Mouse (Mus musculus): ENCODE data around the gene Arid5b.

The Arid5b gene

DNA sequence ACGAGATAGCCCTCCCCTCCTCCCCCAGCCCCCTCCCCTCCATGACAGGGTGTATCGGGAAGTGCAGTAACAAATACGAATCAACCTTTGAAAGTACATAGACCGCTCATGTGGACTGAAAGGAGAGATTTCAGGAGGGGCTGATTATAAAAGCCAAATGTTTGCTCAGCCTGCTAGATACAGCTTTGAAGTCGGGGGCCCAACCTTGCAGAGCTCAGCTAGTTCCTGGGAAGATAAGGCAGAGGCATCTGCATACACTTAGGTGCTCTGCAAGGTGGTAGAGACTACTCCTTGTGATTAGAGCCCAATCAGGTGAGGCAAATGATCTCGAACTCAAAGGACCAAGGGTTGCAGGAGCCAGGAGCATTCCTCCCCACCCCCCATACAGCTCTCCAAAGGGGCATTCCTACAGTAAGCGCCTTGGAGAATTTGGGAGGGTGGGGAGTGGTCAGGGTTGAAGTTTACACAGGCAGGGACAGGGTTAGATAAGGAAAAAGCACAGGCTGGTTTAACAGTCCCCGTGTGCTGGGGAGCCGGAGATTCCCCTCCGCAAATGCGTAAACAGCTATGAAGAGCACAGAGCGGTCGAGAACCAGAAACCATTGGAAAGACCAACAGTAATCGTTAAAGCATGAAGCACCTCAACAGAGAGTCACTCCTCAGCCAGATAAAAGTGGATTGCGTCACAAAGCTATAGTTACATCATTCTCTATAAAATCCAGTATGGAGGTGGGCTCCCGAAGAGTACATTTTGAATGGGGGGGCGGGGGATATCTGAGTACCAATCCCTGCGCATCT lies 47.0 kb downstream of the Arid5b start:
- DNase-seq, result no peak

DNA sequence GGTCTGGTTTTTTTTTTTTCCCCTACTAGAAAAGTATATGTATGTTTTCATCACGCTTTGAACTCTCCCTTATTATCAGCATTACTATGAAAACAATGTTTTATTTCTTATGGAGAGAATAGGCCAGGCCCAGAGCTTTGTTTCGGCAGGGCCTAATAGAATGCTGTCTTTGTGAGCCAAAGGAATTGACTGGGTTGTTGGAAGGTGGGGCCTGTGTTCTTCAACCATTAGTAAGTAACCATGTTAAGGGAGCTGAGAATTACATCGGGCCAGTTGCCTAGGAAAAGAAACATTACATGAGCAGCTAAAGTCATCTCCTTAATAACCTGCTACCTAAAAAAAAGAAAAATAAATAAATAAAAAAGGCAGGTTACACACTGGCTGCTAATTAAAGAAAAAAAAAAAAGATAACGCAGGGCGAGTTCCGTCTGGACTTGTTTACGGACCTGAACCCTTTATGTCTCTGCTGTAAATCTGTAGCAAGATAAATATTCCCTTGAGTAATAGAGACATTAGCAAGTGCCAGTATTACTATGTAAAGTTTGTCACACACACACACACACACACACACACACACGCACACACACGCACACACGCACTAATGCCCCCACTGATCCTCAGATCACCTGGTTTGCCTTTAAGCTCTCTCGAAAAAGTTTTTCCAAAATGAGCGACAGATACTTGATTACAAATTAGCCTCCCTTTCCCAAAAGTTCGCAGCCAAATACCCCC lies 47.7 kb downstream of the Arid5b start:
- no peak for DNase-seq

DNA sequence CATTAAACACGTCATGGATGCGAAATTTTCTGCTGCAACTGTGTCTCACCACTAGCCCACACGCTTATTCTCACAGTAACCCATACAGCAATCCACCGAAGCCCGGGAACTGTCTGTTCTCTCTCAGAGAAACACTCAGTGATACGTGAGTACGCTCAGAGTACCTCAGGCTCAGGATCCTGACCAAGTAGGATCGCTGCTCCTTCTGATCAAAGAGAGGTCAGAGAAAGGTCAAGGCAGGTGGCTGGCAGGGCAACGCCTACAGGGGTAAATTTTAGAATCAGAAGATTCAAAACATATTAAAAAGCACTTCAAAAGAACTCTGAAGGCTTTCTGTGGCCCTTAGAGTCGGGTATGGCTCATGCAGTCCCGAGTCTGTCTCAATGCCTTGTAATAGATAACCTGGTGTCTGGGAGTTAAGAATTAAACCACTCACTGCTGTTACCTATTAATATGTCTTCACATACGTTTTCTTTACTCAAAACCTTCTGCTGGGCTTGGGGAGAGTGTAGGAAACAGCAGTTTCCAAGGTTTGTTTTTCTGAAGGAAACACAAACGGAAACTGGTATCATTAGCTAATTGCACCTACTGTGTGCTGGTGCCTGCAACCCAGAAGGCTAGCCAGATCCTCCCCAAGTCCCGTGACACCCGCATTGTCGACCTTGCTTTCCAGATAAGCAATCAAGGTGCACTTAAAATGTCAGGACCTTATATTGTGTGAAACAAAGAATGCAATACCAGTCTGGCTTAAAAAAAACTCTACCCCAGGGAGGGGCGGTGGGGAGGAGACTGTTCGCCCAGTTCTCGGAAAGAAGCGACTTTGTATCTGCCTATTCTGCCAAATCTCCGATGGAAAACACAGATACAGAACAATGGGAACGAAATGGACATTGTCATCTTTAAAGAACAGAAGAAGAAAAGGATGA lies 48.6 kb downstream of the Arid5b start:
- DNase-seq, result no peak

DNA sequence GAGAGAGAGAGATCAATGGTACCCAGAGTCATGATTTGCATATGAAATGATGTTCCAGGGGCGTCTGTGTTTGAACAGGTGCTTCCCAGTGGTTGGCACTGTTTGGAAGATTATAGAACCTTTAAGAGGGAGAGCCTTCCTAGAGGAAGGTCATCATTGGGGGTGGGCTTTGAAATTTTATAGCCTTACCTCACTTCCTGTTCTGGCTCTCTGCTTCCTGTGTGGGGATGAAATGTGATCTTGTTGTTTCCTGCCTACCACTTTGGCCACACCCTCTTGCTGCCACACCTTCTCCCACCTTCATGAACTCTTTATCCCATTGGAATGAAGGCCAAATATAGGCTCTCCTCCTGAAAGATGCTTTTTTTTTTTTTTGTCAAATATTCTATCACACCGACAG lies 55.9 kb downstream of the Arid5b start:
- no peak for DNase-seq

DNA sequence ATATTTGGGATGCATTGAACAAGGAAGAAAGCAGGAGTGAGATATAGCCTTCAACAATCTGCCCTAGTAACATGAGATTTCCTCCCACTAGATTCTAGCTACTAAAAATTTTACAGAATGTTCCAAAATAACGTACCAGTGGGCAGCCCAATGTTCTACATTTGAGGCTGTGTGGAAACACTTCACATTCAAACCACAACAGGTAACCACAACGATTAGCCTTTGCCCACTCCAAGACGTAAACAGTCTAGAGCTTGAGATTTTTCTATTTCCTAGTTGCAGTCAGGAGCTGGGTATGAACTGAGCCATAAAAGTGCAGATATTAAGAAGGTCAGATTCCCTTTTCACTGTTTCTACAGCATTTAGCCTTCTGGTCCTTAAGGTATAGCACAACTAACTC lies 56.5 kb downstream of the Arid5b start:
- no peak for DNase-seq

DNA sequence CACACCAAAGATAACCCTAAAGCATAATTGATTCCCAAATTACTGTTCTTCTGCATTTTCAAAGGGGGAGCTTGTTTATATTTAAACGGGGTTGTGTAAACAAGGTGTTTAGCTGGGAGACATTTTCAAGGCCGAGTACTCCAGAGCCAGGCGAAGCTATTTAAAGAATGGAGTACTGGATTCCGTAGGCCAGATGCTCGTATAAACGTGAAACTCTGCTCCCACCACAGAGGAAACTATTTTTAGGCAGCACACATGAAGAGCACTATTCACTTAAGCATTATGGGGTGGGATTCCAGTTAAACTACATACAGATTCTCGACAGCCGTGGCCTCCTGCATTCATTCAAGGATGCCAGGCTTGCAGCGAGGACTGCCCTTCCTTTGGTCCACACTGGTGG lies 59.2 kb downstream of the Arid5b start:
- DNase-seq, result no peak

DNA sequence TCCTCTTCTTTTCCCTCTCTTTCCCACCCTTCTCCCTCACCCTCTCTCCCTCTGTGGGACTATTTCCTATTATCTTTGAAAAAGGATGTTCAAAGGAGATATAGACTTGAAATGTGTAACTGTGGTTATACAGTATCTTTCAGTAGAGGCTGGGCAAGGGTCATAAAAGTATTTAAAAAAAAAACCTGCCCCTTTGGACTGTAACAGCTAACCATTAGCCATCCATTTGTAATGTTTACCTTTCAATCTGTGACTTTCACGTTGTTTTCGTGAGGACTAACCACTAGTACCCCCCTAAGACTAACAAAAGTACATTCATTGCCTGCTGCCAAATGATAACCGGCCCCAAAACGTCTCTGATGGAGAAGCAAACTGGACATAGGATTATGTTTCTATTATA lies 59.9 kb downstream of the Arid5b start:
- no peak for DNase-seq

DNA sequence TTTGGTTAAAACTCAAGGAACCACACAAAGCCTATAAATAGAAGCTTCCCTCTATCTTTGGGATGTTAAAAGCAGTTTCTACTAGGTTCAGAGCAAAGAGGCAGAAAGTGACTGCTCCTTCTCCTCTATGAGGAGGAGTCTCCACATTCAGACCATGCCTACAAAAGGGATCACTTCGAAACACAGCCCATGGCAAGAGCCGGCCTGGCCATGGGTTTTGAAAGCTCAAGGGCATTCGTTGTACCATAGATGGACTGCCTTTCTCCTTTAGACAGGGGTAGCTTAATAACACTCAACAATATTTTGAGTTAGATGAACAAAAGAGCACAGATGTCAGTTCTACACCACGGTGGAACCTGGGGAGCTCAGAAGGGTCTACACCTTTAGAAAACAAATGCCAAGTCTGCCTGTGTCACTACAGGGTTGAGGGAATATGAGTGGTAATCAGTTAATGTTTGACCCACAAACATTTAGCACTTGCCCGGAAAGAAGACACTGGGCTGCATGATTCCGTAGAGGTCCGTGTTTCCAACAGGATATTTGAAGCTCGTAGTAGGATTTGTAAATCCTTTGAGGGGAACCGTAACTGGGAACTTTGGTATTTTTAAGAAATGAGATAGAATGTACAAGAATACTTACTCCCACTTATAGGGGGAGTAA lies 63.6 kb downstream of the Arid5b start:
- DNase-seq, result no peak

DNA sequence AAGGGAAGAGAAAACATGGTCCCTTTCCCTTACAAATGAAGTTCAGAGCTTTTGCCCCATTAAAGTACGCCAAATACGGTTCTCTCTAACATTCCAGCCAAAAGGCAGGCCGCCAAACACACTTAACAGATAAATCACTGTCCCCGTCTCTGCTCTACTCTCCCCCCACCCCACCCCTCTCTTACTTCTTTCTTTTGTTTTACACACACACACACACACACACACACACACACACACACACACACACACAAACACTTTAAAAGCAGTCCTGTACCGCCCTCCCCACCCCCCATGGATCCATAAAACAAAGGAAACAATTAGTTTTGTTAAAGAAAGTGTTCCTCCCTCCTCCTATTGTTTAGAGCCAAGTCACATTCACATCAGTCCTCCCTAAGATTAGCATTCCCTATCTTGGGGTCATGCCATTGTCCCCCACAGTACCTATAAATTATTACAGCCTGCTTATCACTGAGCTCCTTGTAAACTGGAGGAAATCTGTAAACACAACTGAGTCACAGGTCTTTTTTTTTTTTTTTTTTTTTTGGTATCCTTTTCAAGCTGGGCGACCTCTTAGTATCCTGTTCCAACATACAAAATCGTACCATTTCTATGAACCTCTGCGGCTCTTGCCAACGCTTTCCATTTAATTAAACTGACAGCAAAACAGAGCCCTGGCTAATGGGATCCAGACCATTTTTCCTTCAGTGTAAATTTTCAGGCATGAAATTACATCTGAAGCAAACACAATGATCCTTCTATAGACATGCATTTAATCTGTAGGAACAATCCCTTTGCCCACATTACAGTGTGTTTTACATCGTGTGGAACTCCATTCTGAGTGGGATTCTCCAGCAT lies 66.3 kb downstream of the Arid5b start:
- no peak for DNase-seq

DNA sequence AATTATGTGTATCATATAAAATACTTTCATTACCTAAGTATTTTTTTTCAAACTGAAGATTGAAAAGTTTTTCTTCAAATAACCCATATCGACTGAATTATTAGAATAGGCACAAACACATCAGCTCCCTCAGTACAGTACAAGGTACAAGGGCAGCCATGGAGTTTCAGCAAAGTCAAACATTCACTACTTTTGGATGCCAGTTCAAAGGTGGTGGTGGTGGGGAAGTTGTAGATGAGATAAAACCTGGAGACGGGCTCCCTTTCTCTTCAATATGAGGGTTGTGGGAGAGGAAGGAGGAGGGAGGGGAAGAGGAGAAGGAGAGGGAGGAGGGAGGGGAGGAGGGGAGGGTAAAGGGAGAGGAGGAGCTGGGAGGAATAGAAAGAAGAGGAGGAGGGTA lies 67.0 kb downstream of the Arid5b start:
- no peak for DNase-seq

DNA sequence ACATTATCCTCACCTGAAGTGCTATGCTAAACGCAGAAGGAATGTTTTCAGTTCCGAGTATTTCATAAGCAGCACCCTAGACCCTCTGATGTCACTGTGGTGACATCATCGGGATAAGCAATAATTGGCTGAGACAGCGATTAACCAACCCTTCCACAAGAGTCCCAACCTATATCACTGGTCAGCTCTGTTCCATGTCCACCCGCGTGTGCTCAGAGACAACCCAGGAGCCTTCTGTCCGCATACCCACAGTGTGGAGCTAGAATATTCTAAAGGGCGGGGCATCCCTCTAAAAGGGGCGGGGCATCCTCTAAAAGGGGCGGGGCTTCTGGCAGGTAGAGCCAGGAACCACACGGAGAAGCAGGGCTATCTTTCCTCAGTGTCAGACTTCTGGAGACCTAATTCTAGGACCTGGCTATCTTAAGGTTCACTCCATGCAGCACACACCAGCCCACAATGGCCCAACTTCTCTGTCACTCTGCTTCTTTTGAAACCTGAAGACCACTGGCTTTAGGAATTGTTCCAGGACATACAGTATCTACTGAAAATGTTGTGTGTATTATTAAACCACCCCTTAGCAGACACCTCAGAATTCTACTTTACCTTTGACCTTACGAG lies 68.4 kb downstream of the Arid5b start:
- no peak for DNase-seq

DNA sequence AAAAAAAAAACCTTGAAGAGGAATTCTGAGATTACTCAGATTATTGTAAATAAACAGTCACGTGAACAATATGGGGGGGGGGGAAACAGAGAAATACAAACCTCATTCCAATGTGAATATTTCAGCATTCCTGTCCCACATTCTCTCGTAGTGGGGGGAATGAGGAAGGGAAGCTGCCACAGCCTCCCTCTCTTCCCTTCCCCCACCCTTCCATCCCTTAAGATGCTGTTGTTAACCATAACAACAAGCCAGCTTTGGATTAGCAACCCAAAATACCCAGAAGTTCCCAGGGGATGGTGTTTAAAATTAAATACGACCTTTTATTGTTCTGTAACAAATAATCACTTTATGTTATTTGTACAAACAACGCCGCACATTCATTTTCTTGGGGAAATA lies 69.9 kb downstream of the Arid5b start:
- DNase-seq, result no peak

DNA sequence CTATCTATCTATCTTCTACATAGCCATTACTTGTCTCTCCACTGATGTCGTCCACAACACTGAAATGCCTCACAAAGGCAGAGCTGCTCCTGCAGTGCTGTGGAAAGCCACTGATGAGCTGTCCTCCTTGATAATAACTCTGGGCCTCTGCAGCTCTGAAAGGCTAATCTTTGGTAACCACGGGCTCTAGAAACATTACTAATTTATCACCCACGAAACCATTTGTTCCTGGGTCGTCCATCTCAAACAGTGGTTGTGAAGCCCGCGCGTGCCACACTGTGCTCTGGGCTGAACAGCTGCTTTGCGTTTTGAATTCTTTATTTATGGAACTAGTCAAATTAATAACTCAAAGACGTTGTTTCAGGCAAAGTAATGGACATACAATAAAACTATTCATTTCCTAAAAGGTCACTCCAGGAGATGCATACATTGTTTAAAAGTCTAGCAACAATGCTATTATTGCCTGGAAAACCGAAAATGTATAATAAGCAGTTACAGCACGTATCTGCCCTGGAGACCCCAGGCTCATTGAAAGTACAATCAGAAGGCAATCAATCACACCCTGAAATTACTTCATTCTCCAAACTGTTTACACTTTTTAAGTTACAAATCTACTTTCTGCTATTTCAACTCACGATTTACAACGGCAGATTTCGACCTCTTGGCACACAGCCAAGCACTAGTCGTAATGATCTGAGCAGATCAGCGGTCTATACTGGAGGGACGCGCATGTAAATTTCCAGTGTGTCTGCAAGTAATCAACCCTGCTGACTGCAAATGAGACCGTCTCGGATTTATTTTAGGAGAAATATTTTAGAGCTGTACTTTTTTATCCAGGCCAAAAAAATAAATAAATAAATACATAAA lies 70.5 kb downstream of the Arid5b start:
- DNase-seq, result no peak

DNA sequence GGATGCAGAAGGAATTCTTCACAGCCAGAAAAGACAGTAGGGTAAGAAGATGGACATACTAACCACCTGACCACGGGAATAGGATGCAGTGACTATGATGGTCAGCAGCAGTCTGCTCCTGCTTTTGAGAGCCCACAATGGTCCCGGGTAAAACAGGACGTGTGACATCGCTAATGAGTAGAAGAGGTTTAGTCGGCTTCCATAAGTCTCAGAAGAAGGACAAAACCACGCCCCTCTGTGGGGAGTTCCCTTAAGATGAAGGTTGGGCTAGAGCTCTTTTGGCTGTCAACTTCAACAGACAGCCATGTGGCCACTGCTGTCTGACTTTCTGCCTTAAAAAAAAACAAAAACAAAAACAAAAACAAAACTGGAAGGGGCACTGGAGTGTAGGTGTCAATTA lies 74.1 kb downstream of the Arid5b start:
- no peak for DNase-seq

DNA sequence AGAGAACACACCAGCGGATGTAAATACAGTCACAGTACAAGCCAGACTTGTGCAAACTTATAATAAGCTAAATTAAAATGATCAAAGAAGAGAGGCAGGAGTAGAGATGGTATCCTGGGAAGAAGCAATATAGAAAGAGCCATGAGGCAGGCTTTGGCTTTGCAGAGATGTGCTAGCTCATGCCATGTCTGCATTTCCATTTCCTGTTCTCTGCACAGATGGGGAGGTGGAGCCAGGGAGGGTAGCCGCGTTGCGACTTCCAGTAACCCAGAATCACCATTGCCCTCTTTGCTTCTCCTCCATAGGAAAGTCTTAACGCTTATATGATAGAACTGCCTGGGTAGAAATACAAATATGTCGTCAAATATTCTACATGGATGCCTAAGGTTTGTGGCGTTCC lies 74.7 kb downstream of the Arid5b start:
- no peak for DNase-seq

DNA sequence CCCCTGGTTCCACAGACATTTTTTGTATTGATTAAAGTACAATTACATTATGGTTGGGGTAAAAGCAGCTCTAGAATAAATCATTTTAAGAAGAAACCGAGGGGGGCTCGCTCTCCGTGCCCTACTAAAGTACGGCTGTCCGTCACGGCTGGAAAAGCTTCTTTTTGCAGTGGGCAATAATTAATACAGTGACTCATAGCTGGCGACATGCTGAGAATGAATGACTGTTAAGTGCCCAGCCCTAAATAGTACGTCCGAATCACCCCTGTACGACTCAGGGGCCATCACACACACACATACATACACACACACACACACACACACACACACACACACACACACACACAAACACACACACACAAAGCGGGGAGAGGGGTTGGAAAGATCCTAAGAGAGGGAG lies 75.2 kb downstream of the Arid5b start:
- DNase-seq, result no peak

DNA sequence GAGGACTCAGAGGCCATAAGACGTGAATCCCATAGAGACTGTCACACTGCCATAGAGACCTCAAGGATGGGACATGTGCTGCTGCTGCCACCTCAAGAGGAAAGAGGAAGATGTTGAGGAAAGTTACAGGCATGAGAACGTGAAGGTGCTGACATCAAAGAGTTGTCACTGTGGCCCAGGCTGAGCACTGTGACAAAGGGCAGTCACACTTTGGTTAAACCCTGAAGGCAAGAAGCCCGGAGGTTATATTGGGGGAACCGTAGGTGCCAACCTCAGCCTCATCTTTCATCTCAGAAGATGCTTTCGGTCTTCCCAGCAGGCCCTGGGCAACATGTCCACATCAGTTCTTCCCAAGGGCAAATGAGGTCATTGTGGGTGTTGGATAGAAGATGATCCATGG lies 79.1 kb downstream of the Arid5b start:
- no peak for DNase-seq

DNA sequence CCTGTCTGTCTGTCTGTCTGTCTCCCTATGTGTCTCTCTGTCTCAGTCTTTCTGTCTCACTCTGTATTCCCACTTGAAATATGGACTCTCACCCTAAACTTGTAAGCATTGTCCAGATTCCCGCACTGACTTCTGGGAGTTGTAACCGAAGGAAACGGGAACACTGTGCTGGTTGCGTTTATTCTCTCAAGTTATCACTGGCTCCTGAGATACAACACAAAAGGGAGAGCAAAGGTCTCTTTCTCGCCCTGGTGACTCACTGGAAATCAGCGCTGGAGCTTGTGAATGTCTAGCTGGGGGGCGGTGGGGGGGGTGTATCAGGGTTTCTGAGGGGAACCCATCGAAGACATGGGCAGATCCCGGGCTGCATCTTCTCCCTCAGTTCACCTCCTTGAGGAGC lies 82.2 kb downstream of the Arid5b start:
- DNase-seq, result no peak

DNA sequence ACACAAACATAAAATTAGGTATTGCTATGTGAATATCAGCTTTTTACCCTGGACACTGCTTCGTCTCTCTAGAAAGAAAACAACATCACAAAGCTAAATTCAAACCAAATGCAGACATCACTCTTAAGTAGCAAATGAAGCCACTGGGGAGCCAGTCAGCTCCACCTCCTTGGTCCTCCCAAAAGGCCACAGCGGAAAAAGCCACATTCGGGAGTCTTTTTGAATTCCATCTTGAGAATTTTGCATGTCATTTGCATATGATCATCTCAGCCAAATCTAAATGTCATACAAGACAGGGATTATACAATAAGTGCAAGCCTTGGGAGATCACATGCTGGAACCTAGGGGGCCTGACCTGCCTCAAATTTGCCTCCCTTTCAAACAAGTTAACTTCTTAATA lies 85.0 kb downstream of the Arid5b start:
- DNase-seq, result no peak

DNA sequence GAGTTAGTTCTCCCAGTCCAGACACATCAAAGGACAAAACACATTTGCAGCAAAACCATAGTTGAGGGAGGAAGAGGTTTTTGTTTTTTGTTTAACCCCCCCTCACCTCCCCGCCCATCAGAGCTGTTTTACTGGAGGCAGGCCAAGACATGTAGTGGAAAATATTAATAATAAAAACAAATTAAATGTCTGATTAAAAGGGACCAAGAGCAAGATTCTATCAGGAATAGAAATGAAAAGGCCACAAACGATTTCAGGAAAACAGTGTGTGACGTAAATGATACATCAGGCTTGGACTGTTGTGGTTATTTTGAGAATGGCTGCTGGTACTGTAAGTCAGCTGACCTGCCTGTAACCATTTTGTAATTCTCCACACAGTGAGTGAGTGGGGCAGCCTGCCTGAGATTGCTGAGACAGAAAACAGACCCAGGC lies 85.7 kb downstream of the Arid5b start:
- no peak for DNase-seq
